Mouse (Mus musculus): ENCODE results near the gene Fam83g. TPM values are rescaled to one million over a fixed set of nuclear protein-coding genes. Genes with fewer than 3 reads are reported as not detected.

Fam83g gene
- polyA plus RNA-seq, 1 experiment from 2014 or later = 2.1 TPM

GRCm38 (mm10) chr11:61652686-61653447 lies 31.0 kb upstream of the Fam83g start, which contains the start of gene Grap:
TSS of gene Grap (plus strand) at chr11:61653265.
- no peak for TF ChIP-seq CTCF (IDR thresholded peaks at IDR 0.05; ENCODE audit: low read depth)
- H3K4me2 ChIP-seq = peak within 1 kb of the TSS; percentile 39
- H3K36me3 ChIP-seq (ENCODE audit: insufficient read depth) = no peaks in the 10 kb centered on the region
- no peak within 1 kb of the TSS for H3K27ac ChIP-seq (ENCODE audit: low read depth)
- H3K27me3 ChIP-seq (ENCODE audit: insufficient read depth, low read length) = no peaks in the 10 kb centered on the region
- H3K4me3 ChIP-seq (ENCODE audit: low read depth, low read length) = peak within 1 kb of the TSS; percentile 24; the same call in 1 of the 2 replicates
- no peak; the same call in 1 of the 2 replicates for ATAC-seq (ENCODE audit: insufficient read depth)
- 38% methylated on average over 10 of the region's 10 CpGs for WGBS
- H3K9me3 ChIP-seq (ENCODE audit: low read depth, low read length) = no peaks in the 10 kb centered on the region
- no peak within 1 kb of the TSS for H3K9ac ChIP-seq
- no peaks in the 10 kb centered on the region for H3K4me1 ChIP-seq (ENCODE audit: insufficient read depth)
- DNase-seq = peak; percentile 64

DNA sequence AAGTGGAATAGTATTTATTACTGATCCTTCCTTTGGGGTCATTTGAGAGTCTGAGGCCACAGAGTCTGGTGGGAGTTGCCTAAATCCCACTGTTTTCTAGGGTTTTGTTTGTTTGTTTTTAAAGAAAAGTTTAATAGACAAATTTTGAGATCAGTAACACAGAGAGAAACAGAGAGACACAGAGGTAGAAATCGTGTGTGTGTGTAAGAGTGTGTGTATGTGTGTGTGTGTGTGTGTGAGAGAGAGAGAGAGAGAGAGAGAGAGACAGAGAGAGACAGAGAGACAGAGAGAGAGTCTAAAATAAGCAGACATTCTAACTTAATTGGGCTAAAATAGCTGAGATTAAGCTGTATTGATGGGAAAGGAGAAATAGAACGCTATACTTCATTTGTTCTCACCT lies 30.3 kb upstream of the Fam83g start:
- no peak for TF ChIP-seq CTCF (IDR thresholded peaks at IDR 0.05; ENCODE audit: low read depth)
- WGBS = 69% methylated on average over 2 of the region's 2 CpGs
- peak overlapping the region; percentile 24; the same call in 1 of the 2 replicates for H3K4me3 ChIP-seq (ENCODE audit: low read depth, low read length)
- no peaks in the 10 kb centered on the region for H3K4me1 ChIP-seq (ENCODE audit: insufficient read depth)
- no peaks in the 10 kb centered on the region for H3K27me3 ChIP-seq (ENCODE audit: insufficient read depth, low read length)
- no peak for DNase-seq
- no peak for ATAC-seq (ENCODE audit: insufficient read depth)
- no peak overlapping the region for H3K9ac ChIP-seq
- no peak overlapping the region for H3K27ac ChIP-seq (ENCODE audit: low read depth)
- H3K36me3 ChIP-seq (ENCODE audit: insufficient read depth) = no peaks in the 10 kb centered on the region
- peak overlapping the region; percentile 39 for H3K4me2 ChIP-seq
- H3K9me3 ChIP-seq (ENCODE audit: low read depth, low read length) = no peaks in the 10 kb centered on the region

DNA sequence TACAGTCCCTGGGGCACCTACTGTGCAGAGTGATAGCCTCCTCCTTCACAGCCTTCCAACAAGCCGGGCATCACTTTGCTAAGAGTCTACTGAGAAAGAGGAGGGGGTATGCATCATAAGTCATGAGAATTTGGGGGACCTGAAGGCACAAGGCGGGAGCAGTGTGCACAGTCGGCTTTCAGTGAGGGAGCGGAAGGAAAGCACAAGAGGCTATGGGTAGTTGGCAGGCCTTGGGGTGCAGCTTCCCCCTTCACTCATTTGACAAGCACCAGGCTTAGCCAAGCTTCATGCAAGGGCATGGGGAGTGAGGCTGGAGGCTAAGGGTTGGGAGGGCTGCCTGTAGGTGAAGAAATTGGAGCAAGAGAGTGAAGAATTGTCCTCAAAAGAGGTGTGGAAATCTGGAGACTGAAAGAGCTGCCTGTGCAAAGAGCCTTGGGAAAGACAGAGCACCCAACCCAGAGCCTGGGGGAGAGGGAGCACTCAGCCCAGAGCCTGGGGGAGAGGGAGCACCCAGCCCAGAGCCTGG lies 29.0 kb upstream of the Fam83g start:
- Histone ChIP-seq H3K27ac (ENCODE audit: low read depth) (no peak overlapping the region), H3K4me2 (peak overlapping the region; percentile 39), H3K9ac (no peak overlapping the region), H3K9me3 (ENCODE audit: low read depth, low read length) (no peaks in the 10 kb centered on the region), H3K4me3 (ENCODE audit: low read depth, low read length) (0 out of 2 replicates have a peak overlapping the region, but pooled peaks have one; percentile 2), H3K36me3 (ENCODE audit: insufficient read depth) (no peaks in the 10 kb centered on the region), H3K4me1 (ENCODE audit: insufficient read depth) (no peaks in the 10 kb centered on the region), H3K27me3 (ENCODE audit: insufficient read depth, low read length) (no peaks in the 10 kb centered on the region)
- whole genome bisulfite sequencing = 84% methylated on average over 4 of the region's 4 CpGs
- DNase-seq (no peak), ATAC-seq (ENCODE audit: insufficient read depth) (no peak)
- no peak for TF ChIP-seq CTCF (IDR thresholded peaks at IDR 0.05; ENCODE audit: low read depth)

GRCm38 (mm10) chr11:61655649-61656048 lies 28.2 kb upstream of the Fam83g start:
- TF ChIP-seq CTCF (IDR thresholded peaks at IDR 0.05; ENCODE audit: low read depth) = no peak
- peak overlapping the region; percentile 39; the same call in 1 of the 2 replicates for H3K4me2 ChIP-seq
- H3K27me3 ChIP-seq (ENCODE audit: insufficient read depth, low read length) = no peaks in the 10 kb centered on the region
- no peak overlapping the region for H3K9ac ChIP-seq
- H3K4me1 ChIP-seq (ENCODE audit: insufficient read depth) = no peaks in the 10 kb centered on the region
- DNase-seq = no peak
- 52% methylated on average over 4 of the region's 4 CpGs for WGBS
- no peaks in the 10 kb centered on the region for H3K9me3 ChIP-seq (ENCODE audit: low read depth, low read length)
- no peak overlapping the region for H3K4me3 ChIP-seq (ENCODE audit: low read depth, low read length)
- no peak for ATAC-seq (ENCODE audit: insufficient read depth)
- H3K36me3 ChIP-seq (ENCODE audit: insufficient read depth) = no peaks in the 10 kb centered on the region
- no peak overlapping the region for H3K27ac ChIP-seq (ENCODE audit: low read depth)

- Histone ChIP-seq H3K9me3 (ENCODE audit: low read depth, low read length) (no peaks in the 10 kb centered on the region), H3K36me3 (ENCODE audit: insufficient read depth) (no peaks in the 10 kb centered on the region), H3K27ac (ENCODE audit: low read depth) (no peak overlapping the region), H3K4me1 (ENCODE audit: insufficient read depth) (no peaks in the 10 kb centered on the region), H3K9ac (no peak overlapping the region), H3K4me3 (ENCODE audit: low read depth, low read length) (no peak overlapping the region), H3K27me3 (ENCODE audit: insufficient read depth, low read length) (no peaks in the 10 kb centered on the region), H3K4me2 (no peak overlapping the region)
- no peak for TF ChIP-seq CTCF (IDR thresholded peaks at IDR 0.05; ENCODE audit: low read depth)
- ATAC-seq (ENCODE audit: insufficient read depth) (no peak), DNase-seq (no peak)
- 64% methylated on average over 6 of the region's 6 CpGs for WGBS
These were observed 27.6 kb upstream of the Fam83g start for GRCm38 (mm10) chr11:61656148-61656850.

DNA sequence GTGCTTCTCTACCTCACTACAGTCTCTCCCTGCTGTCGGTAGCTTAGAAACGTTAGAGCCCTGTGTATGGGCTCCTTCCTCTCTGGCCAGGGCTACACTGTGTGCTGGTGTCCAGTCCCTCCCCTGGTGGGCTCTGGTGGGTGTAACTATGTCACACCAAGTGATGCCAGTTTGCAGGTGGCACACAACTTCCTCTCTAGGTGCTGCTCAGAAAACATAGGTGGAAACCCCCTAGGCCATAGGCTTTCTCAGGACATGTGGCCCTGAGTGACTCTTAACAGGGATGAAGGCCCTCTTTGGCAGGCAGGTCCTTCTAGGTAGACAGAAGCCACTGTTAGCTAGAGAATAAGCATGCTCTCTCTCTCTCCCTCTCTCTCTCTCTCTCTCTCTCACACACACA lies 26.5 kb upstream of the Fam83g start:
- DNase-seq (no peak), ATAC-seq (ENCODE audit: insufficient read depth) (no peak)
- H3K4me2 ChIP-seq = no peak overlapping the region
- WGBS = 56% methylated on average over 2 of the region's 2 CpGs
- H3K27me3 ChIP-seq (ENCODE audit: insufficient read depth, low read length) = no peaks in the 10 kb centered on the region
- no peak overlapping the region for H3K4me3 ChIP-seq (ENCODE audit: low read depth, low read length)
- no peaks in the 10 kb centered on the region for H3K36me3 ChIP-seq (ENCODE audit: insufficient read depth)
- TF ChIP-seq CTCF (IDR thresholded peaks at IDR 0.05; ENCODE audit: low read depth) = no peak
- H3K9me3 ChIP-seq (ENCODE audit: low read depth, low read length) = no peaks in the 10 kb centered on the region
- no peak overlapping the region for H3K9ac ChIP-seq
- H3K4me1 ChIP-seq (ENCODE audit: insufficient read depth) = no peaks in the 10 kb centered on the region; the same call in 1 of the 2 replicates
- no peak overlapping the region for H3K27ac ChIP-seq (ENCODE audit: low read depth)
